Mouse (Mus musculus): ENCODE data around the gene Gm49355. TPM values are rescaled to one million over a fixed set of nuclear protein-coding genes. Genes with fewer than 3 reads are reported as not detected.
A peak's percentile ranks its signal among the peaks of the same experiment; 100 is the strongest.
"Not testable (repeated sequence)": the region's sequence is repeated elsewhere in the genome, so short reads cannot be mapped to it uniquely, and the experiment has no call there.

Gene Gm49355
- total RNA-seq (2021): not detected

GRCm38 (mm10) chr14:12283641-12284040, at the start of gene Gm49355:
Gene Gm49355 (plus strand): TSS chr14:12283976.
- intact Hi-C loops (cut with DNase I): no loop called here

GRCm38 (mm10) chr14:12243726-12244125, 40.0 kb upstream of the Gm49355 start:
- no peak for DNase-seq
- intact Hi-C loops (cut with DNase I): no loop called here

More at GRCm38 (mm10) chr14:12283641-12284040, at the start of gene Gm49355:
- no peak for DNase-seq

GRCm38 (mm10) chr14:12276031-12276430, 7.7 kb upstream of the Gm49355 start:
- intact Hi-C loops (cut with DNase I): loop anchor here (5.0 kb wide), 1 partner anchor 124 kb away; no protein-coding TSS in a partner anchor
- no peak for DNase-seq

GRCm38 (mm10) chr14:12284141-12284912, 551 bp downstream of the Gm49355 start, which contains the start of gene 3830406C13Rik:
Gene 3830406C13Rik (plus strand): TSS chr14:12284173.
- intact Hi-C loops (cut with DNase I): no loop called here

GRCm38 (mm10) chr14:12289747-12290146, 6.0 kb downstream of the Gm49355 start:
- intact Hi-C loops (cut with DNase I): loop anchor here (5.0 kb wide), 1 partner anchor 48 kb away; no protein-coding TSS in a partner anchor
- DNase-seq: not testable (repeated sequence)

More at GRCm38 (mm10) chr14:12284141-12284912, 551 bp downstream of the Gm49355 start, which contains the start of gene 3830406C13Rik:
- peak; percentile 89 for DNase-seq

DNA sequence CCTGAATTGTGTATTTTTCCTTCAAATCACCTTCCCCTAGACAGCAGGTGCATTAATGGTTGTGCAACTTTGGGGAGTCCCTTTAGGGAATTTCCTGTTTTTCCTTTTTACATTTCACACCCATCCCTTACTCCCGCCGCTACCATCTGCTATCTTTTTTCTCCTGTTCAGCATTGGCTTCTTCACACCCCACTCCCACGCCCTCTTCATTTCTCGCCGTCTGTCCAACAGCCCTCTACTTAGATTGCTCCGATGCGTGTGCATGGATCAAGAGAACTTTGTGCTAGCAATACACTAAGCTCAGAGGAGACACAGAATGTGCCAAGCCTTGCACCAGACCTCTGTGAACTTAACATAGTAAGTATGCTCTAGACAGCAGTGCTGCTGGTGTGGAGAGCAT, 12.6 kb downstream of the Gm49355 start:
- intact Hi-C loops (cut with DNase I): no loop called here
- no peak for DNase-seq

DNA sequence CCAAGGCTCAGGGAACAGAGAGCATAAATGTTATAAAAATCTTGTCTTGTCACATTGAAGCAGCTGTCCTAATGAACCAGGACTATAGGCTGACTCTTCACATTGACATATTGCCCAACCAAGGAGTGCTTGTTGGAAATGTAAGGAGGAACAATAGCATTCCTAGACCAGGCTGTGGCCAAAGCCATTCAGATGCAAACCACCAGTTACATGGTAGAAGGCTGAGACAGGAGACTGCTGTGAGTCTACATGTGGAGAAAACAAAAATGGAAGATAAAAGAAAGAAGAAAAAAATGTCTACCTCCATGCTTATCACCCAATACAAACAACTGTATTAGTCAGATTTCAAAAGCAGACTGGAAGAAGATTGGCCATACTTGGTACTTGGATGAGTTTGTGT, 15.4 kb downstream of the Gm49355 start:
- DNase-seq: no peak
- intact Hi-C loops (cut with DNase I): no loop called here

DNA sequence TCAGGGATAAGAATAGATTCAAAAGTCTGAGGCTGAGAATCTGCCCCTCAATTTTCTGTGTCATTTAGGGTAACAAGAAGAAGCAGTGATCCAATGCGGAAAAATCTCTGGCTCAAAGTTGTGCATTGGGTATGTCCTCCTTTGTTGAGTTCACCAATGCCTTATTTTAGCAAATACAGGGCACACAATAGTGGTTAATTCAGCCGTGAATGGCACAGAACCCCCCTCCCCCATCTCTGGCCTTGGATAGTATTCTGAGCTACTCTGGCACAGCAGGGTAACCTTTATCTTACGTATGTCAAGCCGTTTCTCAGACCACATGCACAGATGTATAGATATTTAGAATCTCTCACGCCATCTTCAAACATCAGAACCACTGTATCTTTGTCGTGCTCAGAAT, 15.9 kb downstream of the Gm49355 start:
- DNase-seq: no peak
- intact Hi-C loops (cut with DNase I): loop anchor here (5.0 kb wide), 2 partner anchors 43 to 233 kb away; no protein-coding TSS in a partner anchor

- intact Hi-C loops (cut with DNase I): loop anchor here (5.0 kb wide), 2 partner anchors 42 to 232 kb away; no protein-coding TSS in a partner anchor
- no peak for DNase-seq
Observed at GRCm38 (mm10) chr14:12300275-12300674, 16.5 kb downstream of the Gm49355 start.

DNA sequence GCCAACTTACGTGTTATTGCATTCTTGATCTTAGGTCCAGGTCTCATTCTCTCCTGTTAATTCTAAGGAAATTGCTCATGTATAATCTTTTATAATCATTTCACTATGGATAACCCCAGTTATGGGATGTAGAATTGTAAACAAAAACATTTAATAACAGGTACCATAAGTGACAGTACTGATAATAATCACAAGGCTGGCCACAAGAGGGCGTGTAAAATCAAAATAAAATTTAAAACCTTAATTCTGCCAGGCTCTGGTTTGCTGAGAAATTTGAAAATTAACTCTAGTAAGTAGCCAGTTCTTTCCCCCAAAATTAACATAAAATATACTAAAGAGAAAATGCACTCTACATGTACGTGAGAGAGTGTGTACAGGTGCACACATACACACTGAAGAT, 16.9 kb downstream of the Gm49355 start:
- DNase-seq: peak; percentile 13
- intact Hi-C loops (cut with DNase I): loop anchor here (5.0 kb wide), 2 partner anchors 42 to 232 kb away; no protein-coding TSS in a partner anchor

DNA sequence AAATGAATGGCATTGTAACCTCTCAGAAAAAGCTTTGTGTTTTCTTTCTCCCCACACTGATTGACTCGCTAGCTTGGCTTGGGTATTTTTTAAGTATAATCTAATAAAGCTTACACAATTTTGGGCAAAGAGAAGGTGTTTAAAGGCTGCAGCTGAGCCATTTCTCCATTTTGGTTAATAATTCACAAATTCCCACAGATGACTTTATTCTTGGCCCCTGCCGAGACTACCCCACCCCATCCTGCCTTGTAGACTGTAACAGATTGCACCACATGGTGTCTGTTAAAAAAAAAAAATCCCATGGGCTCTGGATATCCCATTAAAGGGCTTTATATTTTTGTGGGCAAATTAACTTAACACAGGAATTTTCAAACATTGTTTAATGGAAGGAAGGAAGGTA, 19.3 kb downstream of the Gm49355 start:
- DNase-seq: no peak
- intact Hi-C loops (cut with DNase I): loop anchor here (5.0 kb wide), 2 partner anchors 39 to 229 kb away; no protein-coding TSS in a partner anchor

DNA sequence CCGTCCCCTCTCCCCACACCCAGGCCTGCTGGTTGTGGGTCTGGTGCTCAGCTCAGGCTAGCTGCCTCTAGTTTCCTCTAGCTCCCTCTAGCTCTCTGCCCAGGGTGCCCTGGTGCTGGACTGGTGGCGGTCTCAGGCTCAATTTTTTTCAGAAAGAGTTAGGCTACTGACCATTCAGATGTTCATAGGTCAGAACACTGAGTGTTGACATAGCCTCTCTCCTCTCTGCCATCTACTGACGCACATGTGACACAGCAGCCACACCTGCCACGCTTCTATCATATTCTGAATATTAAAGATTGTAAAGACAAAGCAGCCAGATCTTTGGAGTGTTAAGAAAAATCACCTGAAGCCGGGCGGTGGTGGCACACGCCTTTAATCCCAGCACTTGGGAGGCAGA, 49.8 kb downstream of the Gm49355 start:
- intact Hi-C loops (cut with DNase I): no loop called here

DNA sequence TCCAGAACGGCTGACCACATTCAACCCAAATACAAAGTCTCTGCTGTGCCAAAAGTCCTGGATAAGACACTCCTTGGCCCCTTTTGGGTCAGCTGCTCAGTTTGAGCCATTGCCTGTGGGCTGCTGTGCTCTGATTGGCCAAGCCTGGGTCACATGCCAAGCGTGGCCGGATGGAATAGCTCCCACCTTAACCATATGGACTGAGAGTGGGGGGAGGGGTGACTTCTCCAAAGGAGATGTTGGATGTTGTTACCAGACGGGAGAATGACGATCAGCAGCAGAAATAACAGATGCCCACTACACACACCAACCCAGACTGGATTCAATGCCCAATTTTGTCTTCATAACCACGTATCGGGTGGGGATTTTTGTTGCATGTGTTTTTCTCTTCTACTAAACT, 51.1 kb downstream of the Gm49355 start:
- DNase-seq: peak; percentile 69
- intact Hi-C loops (cut with DNase I): loop anchor here (5.0 kb wide), 1 partner anchor 48 kb away; no protein-coding TSS in a partner anchor

More for the DNA sequence above, 49.8 kb downstream of the Gm49355 start:
- DNase-seq: no peak

- DNase-seq: no peak
Observed at GRCm38 (mm10) chr14:12337421-12337997, 53.7 kb downstream of the Gm49355 start.

DNA sequence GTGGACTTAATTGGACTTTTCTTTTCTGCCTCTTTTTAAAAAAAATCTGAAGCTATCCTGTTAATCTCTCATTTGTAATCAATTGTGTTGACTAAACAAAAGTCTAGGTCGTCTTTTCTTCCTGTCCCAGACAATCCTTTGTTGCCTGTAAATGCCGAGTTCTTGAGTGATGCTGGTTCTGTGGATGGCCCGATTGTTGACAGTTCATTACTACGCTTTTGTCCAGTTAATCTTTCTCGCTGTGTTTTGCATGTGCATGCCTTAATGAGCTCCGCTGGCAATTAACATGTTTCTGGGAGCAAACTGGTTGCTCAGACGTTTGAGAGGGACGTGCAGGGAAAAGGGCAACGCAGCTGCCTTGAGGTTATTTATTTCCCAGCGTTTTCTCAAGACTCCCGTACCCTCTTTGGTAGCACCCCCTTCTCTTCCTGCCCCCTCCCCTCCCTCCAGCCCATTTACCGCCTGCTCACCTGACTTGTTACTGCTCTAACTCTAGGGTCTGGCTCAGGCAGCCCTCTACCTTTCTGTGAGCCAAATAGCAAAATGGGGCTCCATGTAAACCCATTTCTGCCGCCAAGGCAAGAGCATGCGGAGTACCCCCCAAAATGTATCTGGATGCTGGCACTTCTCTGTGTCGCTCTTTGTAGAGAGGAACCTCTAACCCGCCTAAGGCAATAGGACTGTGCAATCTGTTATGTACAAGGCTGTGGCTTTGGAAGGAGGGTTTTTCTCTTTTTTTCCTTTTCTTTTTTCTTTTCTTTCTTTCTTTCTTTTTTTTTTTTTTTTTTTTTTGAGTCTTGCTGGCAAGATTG, 54.4 kb downstream of the Gm49355 start:
- intact Hi-C loops (cut with DNase I): loop anchor here (5.0 kb wide), 1 partner anchor 51 kb away; no protein-coding TSS in a partner anchor
- DNase-seq: no peak

More at GRCm38 (mm10) chr14:12337421-12337997, 53.7 kb downstream of the Gm49355 start:
- intact Hi-C loops (cut with DNase I): loop anchor here (5.0 kb wide), 1 partner anchor 50 kb away; no protein-coding TSS in a partner anchor

- intact Hi-C loops (cut with DNase I): loop anchor here (5.0 kb wide), 1 partner anchor 52 kb away; no protein-coding TSS in a partner anchor
- no peak for DNase-seq
Observed at GRCm38 (mm10) chr14:12338811-12339565, 55.2 kb downstream of the Gm49355 start.

DNA sequence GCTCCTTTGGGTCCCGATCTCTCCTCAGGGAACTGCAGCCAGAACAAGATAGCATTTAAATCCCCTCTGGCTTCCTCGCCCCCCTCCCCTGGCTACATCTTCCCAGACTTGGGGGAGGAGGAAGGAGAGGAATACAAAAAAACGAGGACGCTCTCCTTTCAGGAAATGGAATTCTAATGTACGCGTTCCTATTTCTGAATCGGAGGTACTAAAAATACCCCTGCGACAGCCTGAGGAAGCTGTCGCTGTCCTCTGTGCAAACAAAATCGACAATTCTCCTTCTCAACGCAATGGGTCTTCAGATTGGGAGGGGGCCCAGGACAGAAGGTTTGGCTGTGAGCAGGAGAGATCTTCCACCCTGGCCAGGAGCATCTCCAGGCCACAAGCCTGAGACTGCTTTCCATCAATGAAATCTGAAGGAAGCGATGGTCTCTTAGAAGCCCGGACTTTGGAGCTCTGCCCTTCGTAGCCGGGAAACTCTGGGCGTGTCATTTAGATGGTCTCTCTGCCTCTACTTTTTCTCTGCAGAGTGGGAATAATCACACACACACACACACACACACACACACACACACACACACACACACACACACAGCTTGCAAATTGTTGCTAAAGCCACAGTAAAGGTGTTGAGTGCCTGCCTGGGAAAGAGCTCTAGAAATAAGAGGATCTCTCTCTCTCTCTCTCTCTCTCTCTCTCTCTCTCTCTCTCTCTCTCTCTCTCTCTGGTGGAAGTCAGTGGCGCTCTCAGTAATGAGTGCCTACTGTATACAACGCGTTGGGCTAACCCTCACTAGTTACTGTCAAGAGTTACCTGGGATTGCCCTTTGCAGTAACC, 56.7 kb downstream of the Gm49355 start:
- intact Hi-C loops (cut with DNase I): loop anchor here (5.0 to 10.0 kb wide), 2 partner anchors 38 to 174 kb away; no protein-coding TSS in a partner anchor
- no peak for DNase-seq

GRCm38 (mm10) chr14:12341075-12341788, 57.5 kb downstream of the Gm49355 start:
- intact Hi-C loops (cut with DNase I): loop anchor here (5.0 to 10.0 kb wide), 2 partner anchors 39 to 174 kb away; no protein-coding TSS in a partner anchor
- no peak for DNase-seq

Data from left cerebral cortex, postnatal 4 days (tissue).